Mouse (Mus musculus) hindbrain, embryonic 10.5 days (tissue): ENCODE data around the gene Cish. TPM values are rescaled to one million over a fixed set of nuclear protein-coding genes. Genes with fewer than 3 reads are reported as not detected.

ENCODE experiments used
- DNase-seq: peaks from one replicate; pipeline ENCODE4 v3.0.0-alpha.2; 2017; ENCODE audit warnings: low spot score
- H3K27ac ChIP-seq: fragments of 300-500 bp; sonication (generic); 2 replicates; pipeline ENCODE4 v1.5.1; 2016; ENCODE audit warnings: mild to moderate bottlenecking, moderate library complexity
- H3K27me3 ChIP-seq: fragments of 300-500 bp; sonication (generic); 2 replicates; pipeline ENCODE4 v1.6.1; 2016; ENCODE audit warnings: mild to moderate bottlenecking; ENCODE audit not compliant: poor library complexity, insufficient read depth, severe bottlenecking
- H3K36me3 ChIP-seq: fragments of 300-500 bp; sonication (generic); 2 replicates; pipeline ENCODE4 v1.6.1; 2016; ENCODE audit warnings: mild to moderate bottlenecking, moderate library complexity
- H3K4me1 ChIP-seq: fragments of 300-500 bp; sonication (generic); replicated peaks from 2 replicates; pipeline ENCODE4 v1.6.1; 2016; ENCODE audit warnings: mild to moderate bottlenecking
- H3K4me3 ChIP-seq: fragments of 300-500 bp; sonication (generic); 2 replicates; pipeline ENCODE4 v1.5.1; 2016; ENCODE audit warnings: mild to moderate bottlenecking, moderate library complexity
- H3K9me3 ChIP-seq: fragments of 300-500 bp; sonication (generic); 2 replicates; pipeline ENCODE4 v1.6.1; 2016; ENCODE audit warnings: mild to moderate bottlenecking, moderate library complexity
- WGBS: fragments of 180-500 bp; shearing (Covaris S2); methylation state at CpG from one replicate; pipeline ENCODE4 v1.1.7; 2016; 5-methylcytosine and 5-hydroxymethylcytosine counted together
- polyA plus RNA-seq: library from polyadenylated mRNA; unstranded; fragments of >200 nt; fragmentation: Nextera tagmentation; extraction: Ambion mirVana; gene quantifications from 2 replicates; pipeline ENCODE4 v1.2.1, GENCODE M21; 2016

The Cish gene
- polyA plus RNA-seq, 1 experiment from 2014 or later = 9.7 TPM

DNA sequence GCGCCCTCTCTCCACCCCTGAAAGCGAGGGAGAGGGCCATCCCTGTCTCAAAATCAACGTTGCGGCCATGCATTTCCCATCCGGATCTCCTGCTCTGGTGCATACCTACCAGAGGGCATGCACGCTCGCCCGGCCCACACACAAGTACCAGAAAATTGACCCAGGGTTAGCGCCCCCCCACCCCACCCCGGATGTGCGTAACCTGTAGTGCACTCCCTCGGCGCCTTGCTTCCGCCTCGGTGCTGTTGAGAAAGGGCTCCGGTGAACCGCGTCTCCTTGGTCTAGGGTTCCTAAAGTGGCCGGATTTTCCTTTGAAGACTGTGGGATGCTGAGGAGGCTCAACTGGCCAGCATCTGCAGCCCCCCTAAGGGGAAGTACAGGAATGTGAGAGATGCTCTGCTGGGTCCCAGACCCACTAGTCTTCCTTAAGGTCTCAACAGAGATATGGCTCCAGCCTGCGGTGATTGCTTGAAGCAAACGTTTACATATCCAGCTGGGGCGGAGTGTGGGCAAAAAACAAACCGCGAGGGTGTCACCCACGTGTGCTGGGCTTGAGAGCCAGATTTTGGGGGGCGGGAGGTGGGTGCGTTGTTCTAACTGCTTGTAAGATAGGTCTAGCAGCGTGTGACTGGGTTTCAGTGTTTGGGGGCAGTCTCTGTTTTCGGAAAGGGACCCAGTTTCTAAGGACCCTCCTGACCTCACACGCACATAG, 42.5 kb downstream of the Cish start, which contains the start of gene Hemk1:
Gene Hemk1 (minus strand): TSS at position 179 of the 712 bp plus-strand sequence.
- peak; percentile 83 for DNase-seq
- H3K9me3 ChIP-seq = no peaks in the 10 kb centered on the region
- H3K4me3 ChIP-seq = peak within 1 kb of the TSS; percentile 69
- peaks cover 42% of the 10 kb centered on the region for H3K4me1 ChIP-seq
- peaks cover 26% of the 10 kb centered on the region for H3K27me3 ChIP-seq
- no peaks in the 10 kb centered on the region; the same call in 1 of the 2 replicates for H3K36me3 ChIP-seq
- WGBS = 5% methylated on average over 30 of the region's 30 CpGs
- peak within 1 kb of the TSS; percentile 90 for H3K27ac ChIP-seq

DNA sequence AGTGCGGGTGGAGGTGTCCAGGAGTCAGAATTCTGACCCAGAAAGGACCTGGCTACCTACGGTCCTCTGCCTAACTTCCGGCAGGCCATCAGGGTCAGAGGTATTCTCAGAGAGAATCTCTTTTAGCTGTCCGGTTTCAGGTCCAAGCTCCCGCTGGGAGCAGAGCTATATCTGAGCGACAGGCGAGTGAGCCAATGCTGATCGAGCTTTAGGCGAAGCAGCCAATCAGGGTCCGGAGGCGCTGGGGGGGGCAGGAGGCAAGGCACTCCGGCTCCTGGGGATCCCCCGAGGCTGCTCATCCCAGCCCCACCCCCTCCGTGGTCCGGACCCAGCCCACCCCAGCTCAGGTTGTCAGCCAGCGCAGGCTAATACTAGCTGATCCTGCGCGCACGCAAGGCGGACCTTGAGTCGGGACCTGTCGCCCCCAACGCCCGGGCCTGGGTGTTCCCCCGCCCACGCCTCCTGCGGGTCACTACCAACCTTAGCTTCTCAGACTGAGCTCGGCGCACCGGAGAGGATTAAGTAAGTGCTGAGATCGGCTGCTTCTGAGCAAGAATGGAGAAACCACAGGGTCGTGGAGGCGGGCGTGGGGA, 44.5 kb downstream of the Cish start, which contains the start of gene 6430571L13Rik:
Gene 6430571L13Rik (plus strand): TSS at position 336 of the 593 bp plus-strand sequence.
- Histone ChIP-seq H3K4me3 (peak within 1 kb of the TSS; percentile 68), H3K36me3 (no peaks in the 10 kb centered on the region), H3K4me1 (peaks cover 40% of the 10 kb centered on the region), H3K27ac (peak within 1 kb of the TSS; percentile 83), H3K9me3 (no peaks in the 10 kb centered on the region), H3K27me3 (peaks cover 32% of the 10 kb centered on the region)
- under 1% methylated on average over 34 of the region's 34 CpGs for WGBS
- peak; percentile 94 for DNase-seq

DNA sequence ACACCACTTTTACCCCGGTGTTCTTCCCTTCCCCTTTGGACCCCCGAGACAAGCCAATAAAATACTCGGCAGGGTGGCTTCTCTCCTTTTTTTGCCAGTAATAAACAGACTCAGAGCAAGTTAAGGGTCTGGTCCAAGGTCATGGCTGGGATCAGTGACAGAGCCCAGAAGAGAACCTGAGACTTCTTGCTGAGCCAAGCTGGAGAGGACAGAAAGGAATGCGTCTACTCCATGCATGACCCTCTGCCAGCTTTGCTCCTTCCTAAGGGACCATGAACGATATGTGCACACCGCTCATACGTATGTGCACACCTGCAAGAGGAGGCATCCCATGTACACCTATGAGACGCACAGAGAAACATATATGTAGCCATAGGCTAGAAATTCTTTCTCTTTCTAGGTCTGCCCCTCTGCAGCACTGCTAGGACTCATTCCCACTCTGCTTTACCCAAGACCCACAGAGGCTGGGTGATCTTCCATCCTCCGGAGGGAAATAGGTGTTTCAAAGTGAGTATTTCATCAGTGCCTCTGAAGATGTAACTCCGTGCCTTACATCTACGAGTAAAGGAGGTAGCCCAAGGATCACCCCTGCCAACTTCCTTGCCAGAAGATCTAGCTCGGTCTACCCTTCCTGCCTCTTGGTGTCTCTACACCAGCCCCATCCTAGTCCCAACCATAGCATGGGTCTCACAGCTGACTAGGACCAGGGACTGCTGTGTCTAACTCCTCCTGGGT, 45.3 kb downstream of the Cish start:
- whole genome bisulfite sequencing = 58% methylated on average over 12 of the region's 12 CpGs
- Histone ChIP-seq H3K9me3 (no peaks in the 10 kb centered on the region), H3K36me3 (no peaks in the 10 kb centered on the region), H3K27ac (peak overlapping the region; percentile 83), H3K27me3 (peaks cover 32% of the 10 kb centered on the region), H3K4me3 (peak overlapping the region; percentile 68), H3K4me1 (peaks cover 40% of the 10 kb centered on the region)
- no peak for DNase-seq

DNA sequence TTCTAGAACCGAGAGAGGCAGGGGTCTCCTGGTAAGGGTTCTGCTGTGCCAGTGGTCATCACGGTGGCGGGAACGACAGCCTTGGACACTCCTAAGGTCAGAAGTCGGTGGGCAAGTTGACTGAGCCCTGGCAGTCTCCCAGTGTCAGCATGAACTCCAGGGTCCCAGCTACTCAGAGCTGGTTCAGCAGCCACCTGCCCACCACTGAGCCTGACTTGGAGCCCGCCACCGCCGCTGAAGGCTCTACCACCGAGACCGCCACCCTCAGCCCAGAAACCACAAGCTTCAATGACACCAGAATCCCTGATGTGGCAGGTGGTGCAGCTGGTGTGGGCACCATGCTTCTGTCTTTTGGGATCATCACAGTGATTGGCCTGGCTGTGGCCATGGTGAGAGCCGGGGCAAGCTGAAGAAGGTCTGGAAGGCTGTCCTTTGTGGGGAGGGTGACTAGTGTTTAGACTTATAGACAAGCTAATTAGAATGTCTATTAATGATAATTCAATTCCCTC, 46.4 kb downstream of the Cish start:
- Histone ChIP-seq H3K9me3 (no peaks in the 10 kb centered on the region), H3K36me3 (no peaks in the 10 kb centered on the region), H3K27me3 (peaks cover 32% of the 10 kb centered on the region), H3K27ac (no peak overlapping the region), H3K4me1 (peaks cover 37% of the 10 kb centered on the region), H3K4me3 (no peak overlapping the region)
- 90% methylated on average over 11 of the region's 11 CpGs for WGBS
- DNase-seq = no peak

DNA sequence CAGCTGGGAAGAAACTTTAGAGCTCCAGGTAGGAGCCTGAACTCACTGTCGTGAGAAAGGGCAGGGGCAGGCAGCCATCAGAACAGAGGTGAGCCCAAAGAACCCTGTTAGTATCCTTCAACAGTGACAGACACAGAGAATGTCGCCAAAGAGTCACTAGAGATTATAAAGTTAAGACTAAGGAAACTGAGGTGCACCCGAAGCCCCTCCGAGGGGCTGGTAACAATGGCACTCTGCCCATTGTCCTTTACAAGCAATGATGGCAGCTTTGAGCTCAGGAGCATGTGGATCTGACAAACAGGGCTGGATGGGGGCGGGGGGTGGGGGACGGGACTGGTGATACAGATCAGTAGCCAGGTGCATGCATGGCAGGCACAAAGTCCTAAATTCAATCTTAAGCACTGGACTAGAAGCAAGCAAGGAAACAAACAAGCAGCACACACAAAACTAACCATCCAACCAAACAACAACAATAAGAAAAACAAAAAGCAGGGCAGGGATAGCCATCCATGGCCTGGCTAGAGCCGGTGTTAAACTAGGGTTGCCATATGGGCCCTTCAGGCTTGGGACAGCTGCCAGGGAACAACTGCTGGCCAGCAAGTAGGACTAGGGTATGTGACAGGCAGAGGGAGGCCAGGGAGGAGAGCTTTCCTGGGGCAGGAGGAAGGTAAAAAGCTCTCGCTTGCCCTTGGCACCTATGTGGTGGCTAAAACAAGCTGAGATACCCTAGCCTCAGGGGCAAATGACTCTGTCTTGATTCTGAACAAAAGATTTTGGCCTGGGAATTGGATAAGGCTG, 47.5 kb downstream of the Cish start:
- WGBS = 74% methylated on average over 8 of the region's 8 CpGs

DNA sequence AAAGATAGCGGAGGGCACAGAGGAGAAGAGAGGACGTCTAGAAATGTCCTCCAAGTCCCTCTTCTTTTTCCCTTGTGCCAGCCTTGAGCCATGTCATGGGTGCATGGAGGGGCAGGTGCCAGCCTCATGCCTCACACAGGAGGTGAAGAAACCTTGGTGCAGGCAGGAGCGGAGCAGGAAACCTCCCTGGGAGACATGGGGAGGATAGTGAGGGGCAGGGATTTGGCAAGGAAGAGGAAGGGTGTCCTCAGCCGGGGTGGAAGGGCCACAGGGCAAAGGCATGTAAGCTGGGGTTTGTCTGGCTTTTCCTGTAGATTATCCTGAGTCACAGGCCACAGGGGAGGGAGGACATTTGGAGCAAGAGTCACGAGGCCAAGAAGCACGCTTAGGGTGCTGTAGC, 48.2 kb downstream of the Cish start:
- Histone ChIP-seq H3K4me3 (no peak overlapping the region), H3K4me1 (peaks cover 25% of the 10 kb centered on the region), H3K27ac (no peak overlapping the region), H3K27me3 (peaks cover 32% of the 10 kb centered on the region), H3K36me3 (no peaks in the 10 kb centered on the region), H3K9me3 (no peaks in the 10 kb centered on the region)
- no peak for DNase-seq
- WGBS = 70% methylated on average over 6 of the region's 6 CpGs

More for the DNA sequence above, 47.5 kb downstream of the Cish start:
- H3K36me3 ChIP-seq = no peaks in the 10 kb centered on the region
- H3K27me3 ChIP-seq = peaks cover 32% of the 10 kb centered on the region
- no peak overlapping the region for H3K27ac ChIP-seq
- no peak overlapping the region for H3K4me3 ChIP-seq
- no peak for DNase-seq
- no peaks in the 10 kb centered on the region for H3K9me3 ChIP-seq
- H3K4me1 ChIP-seq = peaks cover 32% of the 10 kb centered on the region

DNA sequence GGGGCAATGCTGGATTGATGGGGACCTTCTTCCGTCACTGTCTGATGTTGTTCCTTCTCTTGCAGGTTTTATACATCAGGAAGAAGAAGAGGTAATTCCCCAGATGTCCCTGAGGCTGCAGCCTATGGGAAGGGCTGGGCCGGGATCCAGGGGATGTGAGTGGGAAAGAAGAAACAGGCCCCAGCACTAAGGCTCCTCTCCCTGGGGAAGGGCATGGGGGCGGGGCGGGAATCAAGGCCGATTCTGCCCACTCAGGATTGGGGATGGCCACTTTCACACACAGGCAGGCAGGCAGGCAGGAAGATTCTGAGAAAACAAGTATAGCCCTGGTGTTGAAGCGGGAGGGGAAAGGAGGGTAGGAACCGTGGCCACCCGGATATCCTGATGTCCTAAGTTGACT, 50.3 kb downstream of the Cish start:
- Histone ChIP-seq H3K4me3 (no peak overlapping the region), H3K9me3 (no peaks in the 10 kb centered on the region), H3K4me1 (peaks cover 21% of the 10 kb centered on the region), H3K27ac (no peak overlapping the region), H3K36me3 (no peaks in the 10 kb centered on the region), H3K27me3 (peaks cover 29% of the 10 kb centered on the region)
- 91% methylated on average over 8 of the region's 8 CpGs for WGBS
- no peak for DNase-seq

DNA sequence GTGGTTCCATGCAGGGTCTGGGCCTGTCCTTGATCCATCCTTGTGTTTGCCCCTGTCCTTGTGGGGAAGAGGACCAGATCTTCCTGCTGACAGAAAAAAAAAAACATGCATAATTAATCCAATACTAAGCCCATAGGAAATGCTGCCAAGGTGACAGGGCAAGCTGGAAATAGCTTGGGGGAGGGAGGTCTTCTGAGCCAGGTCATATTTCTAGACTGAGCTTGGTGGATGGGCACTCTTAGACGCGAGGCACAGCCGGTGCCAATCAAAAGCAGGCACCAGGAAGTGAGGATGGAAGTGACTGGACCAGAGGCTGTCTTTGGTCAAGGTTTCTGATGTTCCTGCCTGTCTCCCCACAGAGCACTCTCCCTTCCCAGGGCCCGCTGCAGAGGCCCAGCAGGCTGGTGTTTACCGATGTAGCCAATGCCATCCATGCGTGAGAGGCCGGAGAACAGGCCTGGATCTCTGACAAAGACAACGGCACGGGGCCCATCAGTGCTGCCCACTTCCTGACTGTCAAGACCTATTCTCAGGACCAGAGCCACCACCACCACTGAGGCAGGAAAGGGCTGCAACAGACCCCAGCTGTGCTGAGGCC, 51.9 kb downstream of the Cish start:
- no peaks in the 10 kb centered on the region for H3K9me3 ChIP-seq
- no peak overlapping the region for H3K4me3 ChIP-seq
- no peak overlapping the region for H3K27ac ChIP-seq
- 75% methylated on average over 9 of the region's 9 CpGs for WGBS
- no peak for DNase-seq
- H3K36me3 ChIP-seq = no peaks in the 10 kb centered on the region
- H3K4me1 ChIP-seq = peaks cover 26% of the 10 kb centered on the region
- H3K27me3 ChIP-seq = peaks cover 13% of the 10 kb centered on the region

DNA sequence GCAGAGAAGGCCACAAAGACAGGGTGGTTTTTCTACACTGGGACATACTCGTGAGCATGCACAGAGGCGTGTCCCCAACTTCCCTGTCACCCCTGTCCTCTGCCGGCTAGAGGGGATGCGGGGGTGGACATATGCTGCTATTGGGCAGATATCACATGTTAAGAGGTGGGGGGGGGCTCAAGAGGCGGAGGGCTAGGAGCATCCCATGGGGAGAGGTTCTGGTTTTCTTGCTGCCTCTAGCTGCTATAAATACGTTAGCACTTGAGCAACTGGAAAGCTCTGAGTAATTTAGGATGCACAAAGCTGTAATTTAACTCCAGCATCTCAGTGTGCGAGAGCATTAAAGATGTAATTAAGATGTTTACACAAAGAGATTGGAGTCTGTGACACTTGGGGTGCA, 53.5 kb downstream of the Cish start:
- no peaks in the 10 kb centered on the region for H3K9me3 ChIP-seq
- 62% methylated on average over 7 of the region's 7 CpGs for WGBS
- no peak overlapping the region for H3K4me3 ChIP-seq

More for the DNA sequence above, 53.5 kb downstream of the Cish start:
- no peak for DNase-seq
- Histone ChIP-seq H3K27ac (no peak overlapping the region), H3K4me1 (peaks cover 26% of the 10 kb centered on the region), H3K27me3 (0 out of 2 replicates have a peak, but pooled peaks cover under 1% of the 10 kb centered on the region), H3K36me3 (no peaks in the 10 kb centered on the region)
